Mouse (Mus musculus): Measurements from ENCODE around the gene Zscan4e.
"Not testable (repeated sequence)": the region's sequence is repeated elsewhere in the genome, so short reads cannot be mapped to it uniquely, and the experiment has no call there.

Gene Zscan4e

DNA sequence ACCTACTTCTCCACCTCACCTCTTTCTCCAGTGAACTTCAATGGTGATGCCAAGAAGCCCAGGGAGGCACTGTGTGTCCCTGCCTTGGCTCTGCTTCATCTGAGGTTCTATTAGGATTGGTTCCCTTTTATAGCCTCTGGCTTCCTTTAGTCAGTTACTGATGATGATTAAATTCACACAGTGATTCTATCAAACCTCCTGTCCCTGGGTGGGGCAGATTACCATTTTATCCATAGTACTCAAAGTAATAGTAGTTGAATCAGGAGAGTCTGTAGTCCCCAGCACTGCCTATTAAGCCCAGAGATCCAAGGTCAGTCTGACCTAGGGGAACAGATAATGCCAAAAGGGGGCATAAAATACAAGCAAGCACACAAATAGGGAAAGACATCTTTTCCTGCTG is at the start of gene Zscan4e:
TSS of gene Zscan4e (minus strand) at position 101 of the 400 bp plus-strand sequence.
- DNase-seq (ENCODE audit: low read depth, low spot score) = not testable (repeated sequence)

All from retina, postnatal 7 days (tissue).